ENCODE assay signal across 31 mouse cellular contexts in the genomic region with DNA sequence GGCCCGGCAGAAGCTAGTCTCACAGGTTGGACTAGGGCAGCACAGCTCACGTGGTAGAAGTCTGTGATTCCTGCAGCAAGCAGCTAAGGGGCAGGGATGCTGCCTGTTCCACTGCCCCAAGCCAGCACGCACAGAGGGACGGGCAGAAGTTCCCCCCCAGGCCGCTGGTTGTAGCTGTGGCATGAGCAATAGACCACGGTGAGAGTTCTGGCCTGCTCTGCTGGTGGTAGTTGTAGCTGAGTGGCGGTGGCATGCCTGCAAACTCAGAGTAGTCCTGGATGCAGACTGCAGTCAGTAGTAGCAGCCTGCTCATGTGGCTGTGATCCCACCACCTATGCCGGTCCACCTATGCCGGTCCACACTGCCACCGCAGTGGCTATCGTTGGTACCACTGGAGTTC.
"Had no signal": no experiment of that assay in that cellular context is flagged by ENCODE, and none has a peak within 500 bp of the region (broad histone marks: within the 10 kb centered on the region; RNA-seq: fewer than 3 reads in every experiment).

No protein-coding gene starts in this region.

- H3K4me3 ChIP-seq: limb, embryonic 10.5 days; limb, embryonic 12.5 days; limb, embryonic 13.5 days; limb, embryonic 15.5 days; liver, embryonic 12.5 days; liver, embryonic 13.5 days; liver, embryonic 15.5 days; lung, embryonic 15.5 days; midbrain, embryonic 10.5 days; midbrain, embryonic 12.5 days; midbrain, embryonic 13.5 days; midbrain, embryonic 15.5 days; myocyte; neural tube, embryonic 12.5 days had no signal

- DNase-seq: left cerebral cortex, postnatal 4 days; liver; liver, embryonic 13.5 days; liver, postnatal 0 days; lung, adult 18-20 months; lung, adult 2 months; lung, embryonic 14.5 days; lung, postnatal 10 days; lung, postnatal 14 days; lung, postnatal 36 days; lung, postnatal 4 days; midbrain, embryonic 14.5 days had no signal

- H3K9ac ChIP-seq: limb, embryonic 12.5 days; limb, embryonic 13.5 days; limb, embryonic 15.5 days; liver, embryonic 12.5 days; liver, embryonic 13.5 days; liver, embryonic 14.5 days; liver, embryonic 15.5 days; liver, postnatal 0 days; lung, embryonic 14.5 days; lung, embryonic 15.5 days; midbrain, embryonic 12.5 days; midbrain, embryonic 13.5 days; midbrain, embryonic 15.5 days; neural tube, embryonic 12.5 days had no signal

- ATAC-seq: liver, embryonic 12.5 days; liver, postnatal 0 days; lung, postnatal 0 days; midbrain, embryonic 13.5 days; midbrain, embryonic 15.5 days; midbrain, embryonic 16.5 days had no signal

- H3K36me3 ChIP-seq: limb, embryonic 10.5 days; limb, embryonic 12.5 days; limb, embryonic 13.5 days; limb, embryonic 15.5 days; liver, embryonic 12.5 days; liver, embryonic 13.5 days; liver, embryonic 15.5 days; lung, embryonic 15.5 days; midbrain, embryonic 10.5 days; midbrain, embryonic 12.5 days; midbrain, embryonic 13.5 days; midbrain, embryonic 15.5 days; neural tube, embryonic 12.5 days had no signal

- H3K4me1 ChIP-seq: limb, embryonic 10.5 days; limb, embryonic 12.5 days; limb, embryonic 13.5 days; limb, embryonic 15.5 days; liver, embryonic 12.5 days; liver, embryonic 13.5 days; liver, embryonic 15.5 days; lung, embryonic 15.5 days; midbrain, embryonic 10.5 days; midbrain, embryonic 12.5 days; midbrain, embryonic 13.5 days; midbrain, embryonic 15.5 days; neural tube, embryonic 12.5 days had no signal

- H3K27me3 ChIP-seq: limb, embryonic 12.5 days; limb, embryonic 13.5 days; limb, embryonic 15.5 days; liver, embryonic 12.5 days; liver, embryonic 13.5 days; liver, embryonic 15.5 days; lung, embryonic 15.5 days; midbrain, embryonic 12.5 days; midbrain, embryonic 13.5 days; midbrain, embryonic 15.5 days; neural tube, embryonic 12.5 days had no signal

- H3K9me3 ChIP-seq: limb, embryonic 10.5 days; limb, embryonic 12.5 days; limb, embryonic 13.5 days; limb, embryonic 15.5 days; liver, embryonic 12.5 days; liver, embryonic 13.5 days; liver, embryonic 15.5 days; lung, embryonic 15.5 days; midbrain, embryonic 12.5 days; midbrain, embryonic 13.5 days; midbrain, embryonic 15.5 days; neural tube, embryonic 12.5 days had no signal

- H3K27ac ChIP-seq: limb, embryonic 10.5 days; limb, embryonic 12.5 days; limb, embryonic 13.5 days; limb, embryonic 15.5 days; liver, embryonic 12.5 days; liver, embryonic 13.5 days; liver, embryonic 14.5 days; liver, embryonic 15.5 days; lung, embryonic 15.5 days; macrophage; midbrain, embryonic 10.5 days; midbrain, embryonic 12.5 days; midbrain, embryonic 13.5 days; midbrain, embryonic 15.5 days; neural tube, embryonic 12.5 days had no signal

- H3K4me2 ChIP-seq: limb, embryonic 12.5 days; limb, embryonic 13.5 days; limb, embryonic 15.5 days; liver, embryonic 11.5 days; liver, embryonic 12.5 days; liver, embryonic 13.5 days; liver, embryonic 15.5 days; lung, embryonic 14.5 days; lung, embryonic 15.5 days; midbrain, embryonic 11.5 days; midbrain, embryonic 12.5 days; midbrain, embryonic 13.5 days; midbrain, embryonic 15.5 days; neural tube, embryonic 12.5 days had no signal
